Mouse (Mus musculus): ENCODE measurements around the gene Kcnd1.

DNA sequence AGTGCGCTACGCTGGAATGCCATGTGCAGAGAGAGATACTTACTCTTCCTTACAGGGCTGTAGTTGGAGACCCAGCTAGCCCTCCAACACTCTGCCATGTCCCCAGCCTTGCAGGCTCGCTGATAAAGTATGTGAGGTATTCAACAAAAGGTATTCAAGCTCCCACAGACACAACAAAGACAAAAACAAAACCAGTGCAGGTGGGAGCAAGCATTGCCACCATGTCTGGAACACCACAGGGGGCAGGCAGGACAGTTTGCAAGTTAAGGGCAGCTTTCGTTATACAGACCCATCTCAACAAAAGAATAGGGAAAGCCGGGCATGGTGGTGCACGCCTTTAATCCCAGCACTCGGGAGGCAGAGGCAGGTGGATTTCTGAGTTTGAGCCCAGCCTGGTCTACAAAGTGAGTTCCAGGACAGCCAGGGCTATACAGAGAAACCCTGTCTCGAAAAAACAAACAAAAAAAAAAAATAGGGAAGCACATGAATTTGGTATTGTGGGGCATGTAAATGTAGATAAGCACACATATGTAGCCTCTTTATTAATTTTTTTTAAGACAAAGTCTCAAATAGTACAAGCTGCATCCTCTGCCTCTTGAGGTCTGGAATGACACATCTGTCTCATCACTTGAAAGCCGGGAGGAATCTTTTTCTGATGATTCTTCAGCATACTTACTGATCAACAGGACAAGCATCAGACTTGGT is 46.4 kb upstream of the Kcnd1 start:
- TF ChIP-seq CTCF (IDR thresholded peaks at IDR 0.05) (no peak), POLR2A (IDR thresholded peaks at IDR 0.05; ENCODE audit: insufficient read depth, low read depth, low read length) (no peak), EP300 (IDR thresholded peaks at IDR 0.05; ENCODE audit: insufficient read depth, low read depth, low read length) (no peak)

Measured in heart, adult 2 months (tissue).